ENCODE assay signal across 8 mouse cellular contexts in genomic region chr4:63402056-63402455, GRCm38 (mm10). TPM values are rescaled to one million over a fixed set of nuclear protein-coding genes. Genes with fewer than 3 reads are reported as not detected.
DNase-seq lines count a peak whose midpoint lies in the region; ATAC-seq and TF ChIP-seq lines count a peak whose summit lies in the region.

No protein-coding gene starts in this region.

- H3K4me3 ChIP-seq in heart, embryonic 12.5 days = no peak overlapping the region
- H3K4me3 ChIP-seq in liver, embryonic 14.5 days (ENCODE audit: insufficient read depth in 1 of 2, low read depth in 2 of 2, low read length in 2 of 2) = peak overlapping the region in 1 of 2 experiments; percentile 43; a peak in 2 of 4 replicates
- no peak overlapping the region; the same call in 1 of the 2 replicates for H3K4me3 ChIP-seq in left cerebral cortex, adult 2 months

- no peaks in the 10 kb centered on the region for H3K36me3 ChIP-seq in heart, embryonic 12.5 days
- no peaks in the 10 kb centered on the region for H3K36me3 ChIP-seq in liver, embryonic 14.5 days (replicated peaks; ENCODE audit: control insufficient read depth, insufficient read depth, low read depth)

- no peaks in the 10 kb centered on the region for H3K27me3 ChIP-seq in heart, embryonic 12.5 days (replicated peaks)
- no peaks in the 10 kb centered on the region for H3K27me3 ChIP-seq in liver, embryonic 14.5 days (ENCODE audit: control insufficient read depth, insufficient read depth, low read length)

- no peak overlapping the region for H3K27ac ChIP-seq in heart, embryonic 12.5 days (ENCODE audit: poor library complexity, severe bottlenecking)
- no peak overlapping the region; the same call in 1 of the 2 replicates for H3K27ac ChIP-seq in liver, embryonic 14.5 days
- no peak overlapping the region; the same call in 1 of the 2 replicates for H3K27ac ChIP-seq in left cerebral cortex, adult 2 months

- peak; percentile 46; the same call in 1 of the 2 replicates for TF ChIP-seq EP300 in liver, embryonic 14.5 days (IDR thresholded peaks at IDR 0.05; ENCODE audit: low read depth)

- no peak overlapping the region for H3K9ac ChIP-seq in heart, embryonic 12.5 days
- no peak overlapping the region for H3K9ac ChIP-seq in liver, embryonic 14.5 days (replicated peaks)

- TF ChIP-seq CTCF in liver, embryonic 14.5 days (IDR thresholded peaks at IDR 0.05; ENCODE audit: low read depth) = no peak
- no peak for TF ChIP-seq CTCF in left cerebral cortex, adult 2 months (IDR thresholded peaks at IDR 0.05)

- H3K4me1 ChIP-seq in heart, embryonic 12.5 days (replicated peaks) = peaks cover 71% of the 10 kb centered on the region
- H3K4me1 ChIP-seq in liver, embryonic 14.5 days (replicated peaks; ENCODE audit: control insufficient read depth in 2 of 2, insufficient read depth in 2 of 2, low read length in 1 of 2) = peaks cover 22 to 54% of the 10 kb centered on the region in 2 experiments; a peak in 3 of 4 replicates

- peak overlapping the region; percentile 61 for H3K4me2 ChIP-seq in heart, embryonic 12.5 days
- no peak overlapping the region; the same call in 1 of the 2 replicates for H3K4me2 ChIP-seq in liver, embryonic 14.5 days (ENCODE audit: low read depth)

- no peak for DNase-seq in heart, postnatal 14 days
- DNase-seq in thymus, postnatal 14 days = peak; percentile 39
- DNase-seq in thymus, postnatal 25 days = no peak
- DNase-seq in liver, embryonic 14.5 days (ENCODE audit: low read depth in 3 of 3, low spot score in 3 of 3) = no peak
- DNase-seq in cerebellum, adult 11 months = no peak
- DNase-seq in left cerebral cortex, adult 2 months (ENCODE audit: extremely low spot score in 1 of 2, low spot score in 2 of 2) = no peak

- intact Hi-C loops in heart, postnatal 14 days (cut with DNase I) = no loop called here
- intact Hi-C loops in left cerebral cortex, adult 2 months (cut with DNase I) = no loop called here

- WGBS in heart, embryonic 12.5 days = 76% methylated on average over 10 of the region's 10 CpGs
- WGBS in liver, embryonic 14.5 days (ENCODE audit: insufficient replicate concordance) = 57% methylated on average over 10 of the region's 10 CpGs

- H3K9me3 ChIP-seq in heart, embryonic 12.5 days (replicated peaks) = no peaks in the 10 kb centered on the region
- no peaks in the 10 kb centered on the region for H3K9me3 ChIP-seq in liver, embryonic 14.5 days (ENCODE audit: control insufficient read depth, low read length)

- ATAC-seq in heart, embryonic 12.5 days (ENCODE audit: insufficient number of reproducible peaks, low FRiP score) = no peak
- peak; percentile 50; the same call in 1 of the 2 replicates for ATAC-seq in liver, embryonic 14.5 days (ENCODE audit: insufficient read depth)
- no peak for ATAC-seq in cerebellum, adult (ENCODE audit: insufficient number of reproducible peaks, low FRiP score, low TSS enrichment)

RNA-seq across cellular contexts. Expression of gene Akna, which starts 1.1 kb away (rescaled TPM):
- 3.0 and 3.3 TPM in 2 replicates for polyA plus RNA-seq in heart, embryonic 12.5 days (2016; fragmentation: Nextera tagmentation; extraction: Ambion mirVana)
- total RNA-seq in heart, postnatal 14 days (2021) = 1 to 10 TPM; 4.3 to 6.2 TPM
- polyA plus RNA-seq in liver, embryonic 14.5 days (2012; rRNA removed) = 2.2 TPM in 2 replicates
- 2.4 and 2.8 TPM in 2 replicates for polyA plus RNA-seq in liver, embryonic 14.5 days (2014; fragmentation: Nextera tagmentation; extraction: Ambion mirVana)
- total RNA-seq in left cerebral cortex, adult 2 months (2021) = 1 to 10 TPM; 3.4 TPM

RNA-seq across cellular contexts. Expression of gene Orm2, which starts 39.8 kb away (rescaled TPM):
- polyA plus RNA-seq in heart, embryonic 12.5 days (2016; fragmentation: Nextera tagmentation; extraction: Ambion mirVana) = not detected in 2 replicates
- under 1 TPM in 1 of 2 experiments, not detected in 1; 0.29 TPM for total RNA-seq in heart, postnatal 14 days (2021)
- polyA plus RNA-seq in liver, embryonic 14.5 days (2012; rRNA removed) = not detected in 2 replicates
- not detected in 2 replicates for polyA plus RNA-seq in liver, embryonic 14.5 days (2014; fragmentation: Nextera tagmentation; extraction: Ambion mirVana)
- total RNA-seq in left cerebral cortex, adult 2 months (2021) = not detected

RNA-seq across cellular contexts. Expression of gene Orm3, which starts 46.1 kb away (rescaled TPM):
- not detected in 2 replicates for polyA plus RNA-seq in heart, embryonic 12.5 days (2016; fragmentation: Nextera tagmentation; extraction: Ambion mirVana)
- 1 to 10 TPM in 1 of 2 experiments, under 1 TPM in 1; 0.49 to 1.4 TPM for total RNA-seq in heart, postnatal 14 days (2021)
- not detected in 2 replicates for polyA plus RNA-seq in liver, embryonic 14.5 days (2012; rRNA removed)
- not detected in 2 replicates for polyA plus RNA-seq in liver, embryonic 14.5 days (2014; fragmentation: Nextera tagmentation; extraction: Ambion mirVana)
- not detected for total RNA-seq in left cerebral cortex, adult 2 months (2021)

RNA-seq across cellular contexts. Expression of gene Orm1, which starts 57.7 kb away (rescaled TPM):
- polyA plus RNA-seq in heart, embryonic 12.5 days (2016; fragmentation: Nextera tagmentation; extraction: Ambion mirVana) = not detected in 2 replicates
- total RNA-seq in heart, postnatal 14 days (2021) = under 1 TPM; 0.50 to 0.78 TPM
- not detected in 2 replicates for polyA plus RNA-seq in liver, embryonic 14.5 days (2012; rRNA removed)
- not detected in 2 replicates for polyA plus RNA-seq in liver, embryonic 14.5 days (2014; fragmentation: Nextera tagmentation; extraction: Ambion mirVana)
- total RNA-seq in left cerebral cortex, adult 2 months (2021) = not detected
